Mouse (Mus musculus): ENCODE data around the gene Ppargc1a. TPM values are rescaled to one million over a fixed set of nuclear protein-coding genes. Genes with fewer than 3 reads are reported as not detected.

Gene Ppargc1a
- polyA plus RNA-seq, 1 experiment from 2014 or later, result 5.4 TPM

- DNase-seq (ENCODE audit: low spot score), result no peak
- H3K36me3 ChIP-seq (ENCODE audit: control insufficient read depth, insufficient read depth, low read length), result no peaks in the 10 kb centered on the region
- H3K27ac ChIP-seq (ENCODE audit: low read depth, low read length), result no peak overlapping the region
- H3K4me2 ChIP-seq (ENCODE audit: low read length), result no peak overlapping the region
- H3K9ac ChIP-seq (ENCODE audit: low read length), result no peak overlapping the region
- no peaks in the 10 kb centered on the region for H3K9me3 ChIP-seq (replicated peaks; ENCODE audit: control insufficient read depth, low read length)
- H3K4me3 ChIP-seq (ENCODE audit: low read depth, low read length), result no peak overlapping the region
- H3K27me3 ChIP-seq (replicated peaks; ENCODE audit: control insufficient read depth, insufficient read depth, low read length), result no peaks in the 10 kb centered on the region
- no peak for ATAC-seq
- no peaks in the 10 kb centered on the region for H3K4me1 ChIP-seq (ENCODE audit: control insufficient read depth, insufficient read depth, low read length)
- WGBS, result 95% methylated on average over 2 of the region's 2 CpGs
These were observed 62.9 kb downstream of the Ppargc1a start for GRCm38 (mm10) chr5:51504654-51505053.

- 88% methylated on average over 9 of the region's 9 CpGs for WGBS
- Histone ChIP-seq H3K27me3 (replicated peaks; ENCODE audit: control insufficient read depth, insufficient read depth, low read length) (no peaks in the 10 kb centered on the region), H3K4me3 (ENCODE audit: low read depth, low read length) (no peak overlapping the region), H3K9ac (ENCODE audit: low read length) (no peak overlapping the region), H3K4me2 (ENCODE audit: low read length) (no peak overlapping the region), H3K4me1 (ENCODE audit: control insufficient read depth, insufficient read depth, low read length) (no peaks in the 10 kb centered on the region), H3K9me3 (replicated peaks; ENCODE audit: control insufficient read depth, low read length) (no peaks in the 10 kb centered on the region), H3K27ac (ENCODE audit: low read depth, low read length) (no peak overlapping the region), H3K36me3 (ENCODE audit: control insufficient read depth, insufficient read depth, low read length) (no peaks in the 10 kb centered on the region)
- ATAC-seq, result no peak
- no peak for DNase-seq (ENCODE audit: low spot score)
These were observed 69.5 kb downstream of the Ppargc1a start for GRCm38 (mm10) chr5:51497910-51498517.

- H3K9me3 ChIP-seq (replicated peaks; ENCODE audit: control insufficient read depth, low read length), result no peaks in the 10 kb centered on the region
- DNase-seq (ENCODE audit: low spot score) (peak; percentile 33), ATAC-seq (0 out of 2 replicates have a peak, but pooled peaks have one; percentile 50)
- H3K4me1 ChIP-seq (ENCODE audit: control insufficient read depth, insufficient read depth, low read length), result no peaks in the 10 kb centered on the region
- WGBS, result 38% methylated on average over 6 of the region's 6 CpGs
- H3K4me2 ChIP-seq (ENCODE audit: low read length), result peak overlapping the region; percentile 42
- H3K36me3 ChIP-seq (ENCODE audit: control insufficient read depth, insufficient read depth, low read length), result no peaks in the 10 kb centered on the region
- no peaks in the 10 kb centered on the region for H3K27me3 ChIP-seq (replicated peaks; ENCODE audit: control insufficient read depth, insufficient read depth, low read length)
- no peak overlapping the region for H3K27ac ChIP-seq (ENCODE audit: low read depth, low read length)
- 0 out of 2 replicates have a peak overlapping the region, but pooled peaks have one; percentile 21 for H3K9ac ChIP-seq (ENCODE audit: low read length)
- H3K4me3 ChIP-seq (ENCODE audit: low read depth, low read length), result no peak overlapping the region; the same call in 1 of the 2 replicates
These were observed 72.1 kb downstream of the Ppargc1a start for GRCm38 (mm10) chr5:51495446-51495845.

GRCm38 (mm10) chr5:51494358-51494876, 73.1 kb downstream of the Ppargc1a start:
- H3K9me3 ChIP-seq (replicated peaks; ENCODE audit: control insufficient read depth, low read length), result no peaks in the 10 kb centered on the region
- no peaks in the 10 kb centered on the region for H3K36me3 ChIP-seq (ENCODE audit: control insufficient read depth, insufficient read depth, low read length)
- 75% methylated on average over 15 of the region's 15 CpGs for WGBS
- H3K27ac ChIP-seq (ENCODE audit: low read depth, low read length), result no peak overlapping the region
- no peak overlapping the region for H3K9ac ChIP-seq (ENCODE audit: low read length)
- DNase-seq (ENCODE audit: low spot score) (no peak), ATAC-seq (no peak)
- no peak overlapping the region for H3K4me2 ChIP-seq (ENCODE audit: low read length)
- no peaks in the 10 kb centered on the region for H3K4me1 ChIP-seq (ENCODE audit: control insufficient read depth, insufficient read depth, low read length)
- H3K4me3 ChIP-seq (ENCODE audit: low read depth, low read length), result no peak overlapping the region
- no peaks in the 10 kb centered on the region for H3K27me3 ChIP-seq (replicated peaks; ENCODE audit: control insufficient read depth, insufficient read depth, low read length)

- H3K9me3 ChIP-seq (replicated peaks; ENCODE audit: control insufficient read depth, low read length), result no peaks in the 10 kb centered on the region
- H3K4me3 ChIP-seq (ENCODE audit: low read depth, low read length), result no peak overlapping the region
- no peak overlapping the region for H3K4me2 ChIP-seq (ENCODE audit: low read length)
- DNase-seq (ENCODE audit: low spot score) (no peak), ATAC-seq (no peak)
- no peaks in the 10 kb centered on the region for H3K27me3 ChIP-seq (replicated peaks; ENCODE audit: control insufficient read depth, insufficient read depth, low read length)
- H3K36me3 ChIP-seq (ENCODE audit: control insufficient read depth, insufficient read depth, low read length), result no peaks in the 10 kb centered on the region
- H3K9ac ChIP-seq (ENCODE audit: low read length), result no peak overlapping the region
- no peaks in the 10 kb centered on the region for H3K4me1 ChIP-seq (ENCODE audit: control insufficient read depth, insufficient read depth, low read length)
- 76% methylated on average over 1 of the region's 1 CpGs for WGBS
- no peak overlapping the region for H3K27ac ChIP-seq (ENCODE audit: low read depth, low read length)
These were observed 83.8 kb downstream of the Ppargc1a start for GRCm38 (mm10) chr5:51483768-51484167.

GRCm38 (mm10) chr5:51479859-51480258, 87.7 kb downstream of the Ppargc1a start:
- ATAC-seq (no peak), DNase-seq (ENCODE audit: low spot score) (no peak)
- no peak overlapping the region for H3K9ac ChIP-seq (ENCODE audit: low read length)
- H3K27ac ChIP-seq (ENCODE audit: low read depth, low read length), result no peak overlapping the region
- no peaks in the 10 kb centered on the region for H3K27me3 ChIP-seq (replicated peaks; ENCODE audit: control insufficient read depth, insufficient read depth, low read length)
- H3K9me3 ChIP-seq (replicated peaks; ENCODE audit: control insufficient read depth, low read length), result no peaks in the 10 kb centered on the region
- no peak overlapping the region for H3K4me2 ChIP-seq (ENCODE audit: low read length)
- 0 out of 2 replicates have a peak, but pooled peaks cover 2% of the 10 kb centered on the region for H3K4me1 ChIP-seq (ENCODE audit: control insufficient read depth, insufficient read depth, low read length)
- no peaks in the 10 kb centered on the region for H3K36me3 ChIP-seq (ENCODE audit: control insufficient read depth, insufficient read depth, low read length)
- no peak overlapping the region for H3K4me3 ChIP-seq (ENCODE audit: low read depth, low read length)

- Histone ChIP-seq H3K4me2 (ENCODE audit: low read length) (no peak overlapping the region), H3K27me3 (replicated peaks; ENCODE audit: control insufficient read depth, insufficient read depth, low read length) (no peaks in the 10 kb centered on the region), H3K4me1 (ENCODE audit: control insufficient read depth, insufficient read depth, low read length) (0 out of 2 replicates have a peak, but pooled peaks cover 2% of the 10 kb centered on the region), H3K9ac (ENCODE audit: low read length) (no peak overlapping the region), H3K4me3 (ENCODE audit: low read depth, low read length) (no peak overlapping the region), H3K9me3 (replicated peaks; ENCODE audit: control insufficient read depth, low read length) (no peaks in the 10 kb centered on the region), H3K27ac (ENCODE audit: low read depth, low read length) (no peak overlapping the region), H3K36me3 (ENCODE audit: control insufficient read depth, insufficient read depth, low read length) (no peaks in the 10 kb centered on the region)
- ATAC-seq (no peak), DNase-seq (ENCODE audit: low spot score) (peak; percentile 29)
- WGBS, result 73% methylated on average over 2 of the region's 2 CpGs
These were observed 88.1 kb downstream of the Ppargc1a start for GRCm38 (mm10) chr5:51479456-51479855.

GRCm38 (mm10) chr5:51478319-51478994, 89.1 kb downstream of the Ppargc1a start:
- peak; percentile 32; the same call in 1 of the 2 replicates for ATAC-seq
- 44% methylated on average over 7 of the region's 7 CpGs for WGBS
- no peak overlapping the region for H3K4me2 ChIP-seq (ENCODE audit: low read length)
- no peaks in the 10 kb centered on the region for H3K27me3 ChIP-seq (replicated peaks; ENCODE audit: control insufficient read depth, insufficient read depth, low read length)
- no peaks in the 10 kb centered on the region for H3K9me3 ChIP-seq (replicated peaks; ENCODE audit: control insufficient read depth, low read length)
- DNase-seq (ENCODE audit: low spot score), result peak; percentile 25
- H3K4me3 ChIP-seq (ENCODE audit: low read depth, low read length), result no peak overlapping the region
- H3K27ac ChIP-seq (ENCODE audit: low read depth, low read length), result no peak overlapping the region
- no peak overlapping the region for H3K9ac ChIP-seq (ENCODE audit: low read length)
- H3K4me1 ChIP-seq (ENCODE audit: control insufficient read depth, insufficient read depth, low read length), result 0 out of 2 replicates have a peak, but pooled peaks cover 2% of the 10 kb centered on the region
- no peaks in the 10 kb centered on the region for H3K36me3 ChIP-seq (ENCODE audit: control insufficient read depth, insufficient read depth, low read length)

- H3K4me1 ChIP-seq (ENCODE audit: control insufficient read depth, insufficient read depth, low read length), result 0 out of 2 replicates have a peak, but pooled peaks cover 2% of the 10 kb centered on the region
- no peak for ATAC-seq
- no peaks in the 10 kb centered on the region for H3K9me3 ChIP-seq (replicated peaks; ENCODE audit: control insufficient read depth, low read length)
- H3K4me3 ChIP-seq (ENCODE audit: low read depth, low read length), result no peak overlapping the region
- 79% methylated on average over 3 of the region's 3 CpGs for WGBS
- no peak overlapping the region for H3K4me2 ChIP-seq (ENCODE audit: low read length)
- no peak overlapping the region for H3K9ac ChIP-seq (ENCODE audit: low read length)
- H3K36me3 ChIP-seq (ENCODE audit: control insufficient read depth, insufficient read depth, low read length), result no peaks in the 10 kb centered on the region
- H3K27ac ChIP-seq (ENCODE audit: low read depth, low read length), result no peak overlapping the region
- H3K27me3 ChIP-seq (replicated peaks; ENCODE audit: control insufficient read depth, insufficient read depth, low read length), result no peaks in the 10 kb centered on the region
- no peak for DNase-seq (ENCODE audit: low spot score)
These were observed 90.4 kb downstream of the Ppargc1a start for GRCm38 (mm10) chr5:51477140-51477539.
